Comparison of ENCODE assay signal across 17 mouse cellular contexts in the genomic region with DNA sequence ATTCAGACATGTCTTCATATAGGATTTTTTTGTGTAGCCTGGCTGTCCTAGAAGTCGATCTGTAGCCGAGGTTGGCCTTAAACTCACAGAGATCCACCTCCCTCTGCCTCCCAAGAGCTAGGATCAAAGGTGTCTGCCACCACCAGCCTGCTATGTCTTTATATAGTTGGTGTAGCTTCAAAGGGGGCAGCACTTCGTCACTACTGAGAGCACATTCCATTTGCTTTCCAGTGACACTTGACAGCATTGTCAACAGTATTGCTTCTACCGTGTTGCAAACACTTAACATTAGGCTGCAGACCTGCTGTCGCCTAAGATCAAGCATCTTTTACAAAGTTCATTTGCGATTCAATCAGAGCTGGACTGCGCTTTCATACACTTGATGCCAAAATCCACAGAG. TPM values are rescaled to one million over a fixed set of nuclear protein-coding genes. Genes with fewer than 3 reads are reported as not detected.
"Had no signal": no experiment of that assay in that cellular context is flagged by ENCODE, and none has a peak within 500 bp of the region (broad histone marks: within the 10 kb centered on the region; RNA-seq: fewer than 3 reads in every experiment).

No protein-coding gene starts in this region.

- ATAC-seq: midbrain, embryonic 16.5 days had no signal

- H3K4me3 ChIP-seq: midbrain, embryonic 12.5 days had no signal

- H3K27ac ChIP-seq: kidney, embryonic 15.5 days; limb, embryonic 15.5 days; liver, embryonic 13.5 days; midbrain, embryonic 12.5 days; neural tube, embryonic 13.5 days had no signal

- H3K36me3 ChIP-seq: kidney, embryonic 15.5 days; limb, embryonic 15.5 days; liver, embryonic 13.5 days; midbrain, embryonic 12.5 days; neural tube, embryonic 13.5 days had no signal

- DNase-seq: kidney, adult 2 months; kidney, postnatal 14 days; left cerebral cortex, postnatal 4 days; liver, embryonic 13.5 days; lung, postnatal 10 days; retina, postnatal 1 day; right cerebral cortex, postnatal 4 days; spleen, adult 18-20 months; thymus, adult 18-20 months; thymus, postnatal 14 days had no signal

- H3K9ac ChIP-seq: kidney, embryonic 15.5 days; limb, embryonic 15.5 days; liver, embryonic 13.5 days; midbrain, embryonic 12.5 days; neural tube, embryonic 13.5 days had no signal

- H3K27me3 ChIP-seq: limb, embryonic 15.5 days had no signal

- H3K9me3 ChIP-seq: kidney, embryonic 15.5 days; limb, embryonic 15.5 days; liver, embryonic 13.5 days; midbrain, embryonic 12.5 days; neural tube, embryonic 13.5 days had no signal

RNA-seq across cellular contexts. Expression of a gene that starts 16.8 kb away (rescaled TPM):
- total RNA-seq: megakaryocyte-erythroid progenitor cell, adult 5-6 weeks had no signal
- polyA plus RNA-seq: large intestine, adult 2 months; liver, embryonic 13.5 days had no signal
